In the genomic region with DNA sequence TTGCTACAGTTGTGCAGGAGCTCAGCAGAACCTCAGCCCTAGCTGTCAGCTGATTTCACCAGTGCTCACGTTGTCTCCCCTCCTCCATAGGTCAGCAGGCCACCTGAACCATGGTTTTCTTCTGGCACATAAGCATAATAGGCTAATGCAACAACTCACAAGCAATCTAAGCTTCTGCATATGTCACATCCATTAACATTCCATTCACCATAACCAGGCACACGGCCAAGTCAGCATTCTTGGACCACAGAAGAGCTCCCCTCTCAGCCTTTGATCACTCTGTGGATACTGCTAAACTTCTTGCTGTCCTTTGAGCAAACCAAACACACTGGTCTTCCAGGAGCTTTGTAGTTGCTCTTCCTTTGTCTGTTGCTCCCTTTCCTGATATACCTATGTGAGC, we compare ENCODE assay signal across 11 mouse cellular contexts.
DNase-seq lines count a peak whose midpoint lies in the region; ATAC-seq lines count a peak whose summit lies in the region.
"Had no signal": no experiment of that assay in that cellular context is flagged by ENCODE, and none has a peak within 500 bp of the region (broad histone marks: within the 10 kb centered on the region; RNA-seq: fewer than 3 reads in every experiment).

No protein-coding gene starts in this region.

- DNase-seq in adrenal gland, postnatal 14 days: peak; percentile 12
- no peak for DNase-seq in adrenal gland, postnatal 25 days
- DNase-seq in kidney, postnatal 10 days: peak; percentile 15
- no peak for DNase-seq in kidney, adult 9 months
- DNase-seq in retina, postnatal 1 day: peak; percentile 49
- no peak for DNase-seq in retina, embryonic 14.5 days (ENCODE audit: low spot score)
- DNase-seq in cerebellum, adult 8-10 months: no peak
- DNase-seq: adrenal gland, postnatal 10 days; thymus, postnatal 4 days had no signal

- ATAC-seq in erythroblast, adult 5-6 weeks (replicated peaks; ENCODE audit: low FRiP score, poor library complexity, severe bottlenecking): no peak
- ATAC-seq: inflammation-experienced regulatory T-cells, adult 6 months had no signal

Comparison
In these comparisons a context has a peak if more than half of its experiments do, and no peak if none do; other contexts are left out.
1. DNase-seq: peak in adrenal gland, postnatal 14 days (single experiment), kidney, postnatal 10 days (single experiment) and retina, postnatal 1 day (single experiment); none in adrenal gland, postnatal 25 days (single experiment), kidney, adult 9 months (single experiment), retina, embryonic 14.5 days (single experiment) and cerebellum, adult 8-10 months (single experiment).